Mouse (Mus musculus) spleen, adult 2 months (tissue): ENCODE results near the gene Klc4. TPM values are rescaled to one million over a fixed set of nuclear protein-coding genes. Genes with fewer than 3 reads are reported as not detected.

Source experiments
- DNase-seq, 2 experiments: peaks; one replicate each; pipeline versions ENCODE4 v3.0.0 to v3.0.0-alpha.2; 2012 to 2021; ENCODE audit warnings: low spot score in 2 of 2, low read depth in 1 of 2
- H3K27ac ChIP-seq: fragments of 200-500 bp; 2 replicates; pipeline ENCODE4 v1.5.1; 2012; ENCODE audit warnings: low read length, inconsistent platforms; ENCODE audit not compliant: insufficient read depth
- H3K27me3 ChIP-seq: fragments of 200-500 bp; 2 replicates; pipeline ENCODE4 v1.6.1; 2012; ENCODE audit warnings: mild to moderate bottlenecking, moderate library complexity, low read length, inconsistent platforms; ENCODE audit not compliant: control insufficient read depth, insufficient read depth
- H3K36me3 ChIP-seq: fragments of 200-500 bp; 2 replicates; pipeline ENCODE4 v1.6.1; 2012; ENCODE audit warnings: mild to moderate bottlenecking, low read length, inconsistent platforms; ENCODE audit not compliant: control insufficient read depth, insufficient read depth
- H3K4me1 ChIP-seq: fragments of 200-500 bp; 2 replicates; pipeline ENCODE4 v1.6.1; 2011; ENCODE audit warnings: inconsistent platforms; ENCODE audit not compliant: control insufficient read depth, insufficient read depth, insufficient read length
- H3K4me3 ChIP-seq: fragments of 200-500 bp; 2 replicates; pipeline ENCODE4 v1.5.1; 2011; ENCODE audit warnings: mild to moderate bottlenecking, inconsistent platforms; ENCODE audit not compliant: insufficient read depth, insufficient read length; ENCODE audit errors: extremely low read depth
- CTCF ChIP-seq: fragments of 200-500 bp; IDR thresholded peaks from 2 replicates; pipeline ENCODE4 v1.5.1; 2011; ENCODE audit warnings: mild to moderate bottlenecking, inconsistent platforms; ENCODE audit not compliant: insufficient read depth, insufficient read length, insufficient replicate concordance; ENCODE audit errors: extremely low read depth
- POLR2A ChIP-seq: fragments of 200-500 bp; IDR thresholded peaks from 2 replicates; pipeline ENCODE4 v1.6.1; 2011; ENCODE audit warnings: low read depth, low read length, inconsistent platforms
- WGBS: fragments of 180-500 bp; shearing (Covaris S2); methylation state at CpG from one replicate; pipeline ENCODE4 v1.1.7; 2018; 5-methylcytosine and 5-hydroxymethylcytosine counted together
- polyA plus RNA-seq: library from polyadenylated mRNA; depleted of rRNA; stranded (reverse); fragments of >200 nt; gene quantifications from 2 replicates; pipeline ENCODE4 v1.2.3, GENCODE M21; 2012

The Klc4 gene
- polyA plus RNA-seq, 1 experiment, result 14.2 TPM

DNA sequence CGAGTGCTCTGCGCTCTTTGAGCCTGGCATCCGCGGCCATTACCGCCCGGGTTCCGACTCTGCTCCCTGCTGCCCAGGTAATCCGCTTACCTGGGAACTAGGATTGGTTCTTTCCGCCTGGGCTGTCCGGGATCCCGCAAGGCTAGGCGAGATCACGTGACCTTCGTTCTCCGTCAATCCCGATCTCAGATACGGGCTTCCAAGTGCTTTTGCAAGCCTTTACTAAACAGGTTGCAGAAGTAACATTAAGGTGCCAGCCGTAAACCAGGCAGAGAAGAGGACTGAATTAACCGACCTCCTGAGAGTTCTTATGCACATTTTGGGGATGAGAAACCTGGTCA is 470 bp upstream of the Klc4 start:
- peak overlapping the region; percentile 78 for H3K27ac ChIP-seq
- DNase-seq, result no peak
- peaks cover 15% of the 10 kb centered on the region; the same call in 1 of the 2 replicates for H3K4me1 ChIP-seq
- peak overlapping the region; percentile 79 for H3K4me3 ChIP-seq
- no peaks in the 10 kb centered on the region for H3K27me3 ChIP-seq
- 1% methylated on average over 19 of the region's 19 CpGs for WGBS
- TF ChIP-seq CTCF (no peak), POLR2A (no peak)
- H3K36me3 ChIP-seq, result peaks cover 6% of the 10 kb centered on the region

DNA sequence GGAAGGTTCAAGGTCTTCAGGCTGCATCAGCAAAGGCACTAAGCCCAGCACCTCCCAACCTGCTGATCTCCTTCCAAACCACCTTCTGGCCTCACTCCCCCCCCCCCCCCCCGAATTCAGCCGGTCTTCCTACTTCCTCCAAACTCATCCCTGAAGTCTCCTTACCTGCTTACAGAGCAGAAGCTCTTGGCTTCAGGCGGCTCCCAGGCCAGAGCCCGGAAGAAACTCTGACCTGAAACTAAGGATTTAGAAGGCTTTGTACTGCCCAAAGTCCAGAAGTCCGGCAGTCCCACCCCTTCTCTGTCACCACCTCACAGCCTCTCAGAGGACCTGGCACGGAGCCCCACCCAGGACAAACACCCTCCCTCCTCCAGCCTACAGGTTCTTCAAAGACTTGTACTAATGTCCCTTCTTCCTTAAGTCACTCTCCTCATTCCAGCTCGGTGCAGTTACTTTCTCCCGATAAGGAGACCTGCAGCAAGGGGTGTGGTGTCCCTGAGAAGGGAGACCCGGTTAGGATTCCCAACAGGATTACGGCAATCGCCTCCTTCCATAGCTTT is 826 bp downstream of the Klc4 start:
- no peak for TF ChIP-seq POLR2A
- TF ChIP-seq CTCF, result no peak
- no peak for DNase-seq
- WGBS, result 19% methylated on average over 11 of the region's 11 CpGs
- Histone ChIP-seq H3K4me1 (peaks cover 5% of the 10 kb centered on the region; the same call in 1 of the 2 replicates), H3K4me3 (peak overlapping the region; percentile 70), H3K36me3 (peaks cover 6% of the 10 kb centered on the region), H3K27me3 (no peaks in the 10 kb centered on the region), H3K27ac (peak overlapping the region; percentile 34; the same call in 1 of the 2 replicates)

DNA sequence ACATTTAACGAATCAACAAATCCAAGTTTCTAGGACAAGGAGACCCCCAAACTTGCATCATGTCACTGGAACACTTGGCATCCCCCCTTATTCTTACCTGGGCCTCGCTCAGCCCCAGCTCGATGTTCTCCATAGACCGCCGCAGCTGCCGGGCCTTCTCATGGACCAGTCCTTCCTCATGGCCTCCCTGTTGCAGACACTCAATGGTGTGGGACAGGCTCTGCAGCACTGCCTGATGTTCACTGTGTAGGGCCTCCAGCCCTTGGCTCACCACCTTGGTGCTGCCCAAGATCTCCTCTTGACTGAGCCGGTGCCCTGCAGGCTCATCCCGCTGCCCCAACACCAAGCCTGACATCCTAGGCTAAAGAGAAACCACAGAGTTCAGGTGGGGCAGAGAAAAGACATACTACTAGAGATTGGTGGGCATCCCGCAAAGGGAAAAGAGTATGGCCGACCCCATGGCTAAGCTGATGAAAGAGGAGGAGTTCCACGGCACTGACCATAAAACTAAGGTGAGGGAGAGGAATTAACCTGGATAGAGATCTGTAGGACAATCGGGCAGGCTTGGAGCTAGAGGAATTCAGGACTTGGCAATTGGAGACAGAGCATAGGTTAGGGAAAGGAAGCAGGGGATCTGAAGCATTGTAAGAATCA is 1.5 kb downstream of the Klc4 start:
- no peak for TF ChIP-seq POLR2A
- no peak for TF ChIP-seq CTCF
- H3K27ac ChIP-seq, result no peak overlapping the region
- no peak overlapping the region for H3K4me3 ChIP-seq

DNA sequence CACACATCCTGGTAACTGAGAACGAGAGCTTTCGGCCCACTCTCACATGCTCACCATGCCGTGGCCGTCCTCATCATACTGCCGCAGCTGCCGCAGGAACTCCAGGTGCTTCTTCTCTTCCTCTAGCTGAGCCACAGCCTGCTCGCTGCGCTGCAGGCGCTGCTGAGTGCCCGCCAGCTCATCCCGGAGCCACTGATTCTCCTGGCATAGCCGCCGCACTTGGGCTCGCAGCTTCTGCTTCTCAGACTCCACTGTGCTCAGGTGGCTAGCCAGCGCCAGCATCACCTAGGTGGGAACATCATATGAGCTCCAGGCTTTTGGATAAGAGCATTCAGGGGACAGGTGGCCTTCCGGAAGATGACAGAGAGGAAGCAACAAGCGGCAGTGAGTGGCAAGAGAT is 3.8 kb downstream of the Klc4 start:
- no peak overlapping the region for H3K27ac ChIP-seq
- no peak for DNase-seq
- TF ChIP-seq CTCF (no peak), POLR2A (no peak)
- peaks cover 13% of the 10 kb centered on the region for H3K36me3 ChIP-seq
- no peaks in the 10 kb centered on the region for H3K27me3 ChIP-seq
- peaks cover 3% of the 10 kb centered on the region; the same call in 1 of the 2 replicates for H3K4me1 ChIP-seq
- 96% methylated on average over 17 of the region's 17 CpGs for WGBS
- H3K4me3 ChIP-seq, result no peak overlapping the region

More for the DNA sequence above, 1.5 kb downstream of the Klc4 start:
- no peaks in the 10 kb centered on the region for H3K27me3 ChIP-seq
- WGBS, result 87% methylated on average over 12 of the region's 12 CpGs
- H3K36me3 ChIP-seq, result peaks cover 10% of the 10 kb centered on the region
- DNase-seq, result no peak
- peaks cover 3% of the 10 kb centered on the region; the same call in 1 of the 2 replicates for H3K4me1 ChIP-seq

DNA sequence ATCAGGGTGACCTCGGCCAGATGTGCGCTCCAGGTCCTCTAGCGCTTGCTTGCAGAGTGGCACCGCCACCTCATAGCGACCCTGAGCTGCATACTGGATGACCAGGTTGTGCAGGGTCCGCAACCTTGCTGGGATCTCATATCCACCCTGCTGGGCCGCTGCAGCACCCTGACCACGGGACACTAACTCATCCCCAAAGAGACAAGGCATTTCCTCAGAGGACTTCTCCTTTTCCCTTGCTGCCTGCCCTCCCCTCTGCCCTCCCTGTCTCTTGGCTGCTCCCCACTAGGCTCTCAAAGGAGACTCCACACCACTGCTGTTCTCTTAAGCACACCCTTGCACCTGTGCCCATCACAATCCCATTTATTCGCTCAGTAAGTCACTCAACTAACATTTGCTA is 5.9 kb downstream of the Klc4 start:
- no peak for TF ChIP-seq POLR2A
- TF ChIP-seq CTCF, result no peak
- H3K36me3 ChIP-seq, result peaks cover 15% of the 10 kb centered on the region
- H3K4me3 ChIP-seq, result no peak overlapping the region
- no peaks in the 10 kb centered on the region; the same call in 1 of the 2 replicates for H3K4me1 ChIP-seq
- no peak for DNase-seq
- H3K27ac ChIP-seq, result no peak overlapping the region
- H3K27me3 ChIP-seq, result no peaks in the 10 kb centered on the region
- 58% methylated on average over 9 of the region's 9 CpGs for WGBS

DNA sequence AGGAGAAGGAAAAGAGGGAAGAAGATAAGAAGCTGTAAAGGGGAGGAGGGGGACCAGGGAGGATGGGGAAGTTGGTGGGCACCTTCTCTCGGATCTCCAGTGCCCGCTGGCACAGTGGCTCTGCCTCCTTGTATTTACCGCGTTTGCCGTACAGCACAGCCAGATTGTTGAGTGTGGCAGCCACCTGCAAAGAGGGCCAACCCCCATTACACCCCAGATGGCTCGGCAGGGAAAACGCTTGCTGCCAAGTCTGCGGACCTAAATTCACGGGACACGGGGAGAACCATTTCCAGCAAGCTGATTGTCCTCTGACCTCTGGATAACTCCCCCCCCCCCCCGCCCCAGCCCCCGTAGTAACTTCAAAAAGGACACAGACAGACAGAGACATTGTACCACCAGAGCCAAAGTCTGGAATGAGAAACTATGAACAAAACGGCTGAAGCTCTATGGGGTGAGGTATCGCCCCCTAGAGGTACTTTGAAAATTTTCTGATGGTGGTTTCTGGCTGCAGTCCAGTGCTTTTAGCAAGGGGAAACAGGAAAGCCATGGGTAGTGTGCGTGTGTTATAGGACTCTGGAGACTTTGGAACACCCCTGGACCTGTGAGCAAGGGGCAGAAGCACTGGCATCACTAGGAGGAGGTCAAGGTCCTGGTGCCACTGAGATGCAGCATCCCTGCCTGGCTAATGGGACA is 8.8 kb downstream of the Klc4 start:
- H3K4me3 ChIP-seq, result no peak overlapping the region
- H3K4me1 ChIP-seq, result no peaks in the 10 kb centered on the region; the same call in 1 of the 2 replicates
- WGBS, result 10% methylated on average over 15 of the region's 15 CpGs
- no peak for TF ChIP-seq POLR2A
- peak; percentile 39; the same call in 1 of the 2 replicates for TF ChIP-seq CTCF
- H3K27me3 ChIP-seq, result no peaks in the 10 kb centered on the region
- peak in 1 of 2 experiments; percentile 49 for DNase-seq
- no peak overlapping the region for H3K27ac ChIP-seq
- H3K36me3 ChIP-seq, result peaks cover 13% of the 10 kb centered on the region
